Mouse (Mus musculus): ENCODE data around the gene Fbrsl1.

The Fbrsl1 gene

DNA sequence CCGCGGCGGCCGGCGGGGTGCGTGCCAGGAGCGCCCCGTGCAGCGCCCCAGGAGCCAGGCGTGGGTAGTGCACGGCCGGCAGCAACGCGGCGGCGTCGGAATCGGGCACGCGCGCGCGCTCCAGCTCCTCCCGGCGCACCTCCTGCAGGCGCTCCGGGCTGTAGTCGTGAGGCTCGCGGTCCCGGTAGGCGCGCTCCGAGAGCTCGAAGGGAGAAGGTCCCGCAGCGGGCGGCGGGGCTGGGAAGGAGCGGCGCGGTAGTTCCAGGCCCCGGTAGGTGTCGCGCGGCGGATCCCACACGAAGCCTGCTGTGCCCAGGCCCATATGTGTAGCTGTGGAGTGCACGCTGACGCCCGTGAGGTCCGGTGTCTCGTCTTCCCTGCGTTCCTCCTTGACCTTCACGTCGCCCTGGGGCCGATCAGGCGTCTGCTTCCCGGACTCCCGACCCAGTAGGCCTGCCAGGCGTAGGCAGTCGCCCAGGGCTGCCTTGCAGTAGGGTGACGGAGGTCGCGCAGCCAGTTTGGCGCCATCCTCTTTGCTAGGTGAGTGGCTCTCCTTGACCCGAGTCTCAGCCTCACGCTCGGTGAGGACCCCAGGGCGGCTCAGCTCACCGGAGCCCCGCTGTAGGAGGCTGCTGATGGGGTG is 85.0 kb downstream of the Fbrsl1 start:
- in situ Hi-C loops (cut with MseI, MboI), result no loop called here

DNA sequence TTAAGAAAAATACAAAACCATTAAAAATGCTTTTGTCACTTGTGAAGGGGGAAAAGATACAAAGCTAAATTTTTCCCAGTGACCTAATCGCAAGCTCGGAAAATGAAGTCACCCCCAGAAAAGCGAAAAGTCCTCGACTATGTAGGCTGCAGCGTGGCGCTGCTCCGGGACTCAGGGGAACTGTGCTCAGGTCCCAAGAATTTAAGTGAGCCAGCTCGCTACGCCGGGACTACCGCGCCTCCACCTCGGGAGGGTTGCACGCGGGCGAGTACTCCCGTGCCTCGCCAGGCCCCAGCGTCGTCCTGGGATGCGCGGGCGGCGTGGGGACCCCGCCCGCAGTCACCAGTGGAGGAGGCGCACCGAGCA is 85.5 kb downstream of the Fbrsl1 start:
- in situ Hi-C loops (cut with MseI, MboI), result no loop called here

DNA sequence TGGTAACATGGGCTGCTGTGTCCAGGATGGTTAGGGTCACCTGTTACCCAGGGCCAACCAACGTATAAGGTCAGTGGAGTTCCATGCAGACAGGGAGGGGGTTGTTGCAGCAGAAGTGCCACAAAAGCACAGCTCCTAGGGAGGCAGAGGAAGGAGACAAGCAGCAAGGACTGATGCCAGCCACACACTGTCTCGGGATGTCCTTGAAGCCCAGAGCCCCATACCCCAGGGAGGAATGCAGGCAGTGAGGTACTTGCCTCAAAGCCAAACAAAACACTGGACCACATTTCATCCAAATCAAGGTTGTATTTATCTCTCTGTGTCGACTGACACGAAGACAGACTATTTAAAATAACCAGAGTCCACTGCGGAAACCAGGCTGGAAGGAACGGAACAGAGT is 86.8 kb downstream of the Fbrsl1 start:
- in situ Hi-C loops (cut with MseI, MboI), result no loop called here

- in situ Hi-C loops (cut with MseI, MboI), result loop anchor here (10.0 kb wide), 1 partner anchor 277 kb away; no protein-coding TSS in a partner anchor
Measured at GRCm38 (mm10) chr5:110357531-110358179, 90.6 kb downstream of the Fbrsl1 start.

DNA sequence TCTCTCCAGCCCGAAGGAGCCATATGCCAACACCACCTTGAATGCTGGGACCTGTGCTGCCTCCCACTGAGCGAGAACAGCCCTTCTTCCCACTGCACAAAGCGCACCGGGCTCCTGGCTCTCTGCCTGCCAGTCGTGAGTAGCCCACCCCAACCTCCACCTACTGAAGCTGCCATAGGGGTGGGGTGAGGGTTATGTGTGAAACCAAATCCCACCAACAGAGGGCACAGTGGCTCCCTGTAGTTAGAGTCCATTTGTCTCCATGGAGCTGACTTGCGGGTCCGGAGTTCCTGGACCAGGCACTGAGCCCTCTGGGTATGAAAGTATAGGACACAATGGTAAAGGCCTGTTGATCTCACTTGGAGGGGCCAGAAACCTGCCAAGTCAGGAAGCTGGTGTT is 93.6 kb downstream of the Fbrsl1 start:
- in situ Hi-C loops (cut with MseI, MboI), result loop anchor here (10.0 kb wide), 1 partner anchor 280 kb away; no protein-coding TSS in a partner anchor

DNA sequence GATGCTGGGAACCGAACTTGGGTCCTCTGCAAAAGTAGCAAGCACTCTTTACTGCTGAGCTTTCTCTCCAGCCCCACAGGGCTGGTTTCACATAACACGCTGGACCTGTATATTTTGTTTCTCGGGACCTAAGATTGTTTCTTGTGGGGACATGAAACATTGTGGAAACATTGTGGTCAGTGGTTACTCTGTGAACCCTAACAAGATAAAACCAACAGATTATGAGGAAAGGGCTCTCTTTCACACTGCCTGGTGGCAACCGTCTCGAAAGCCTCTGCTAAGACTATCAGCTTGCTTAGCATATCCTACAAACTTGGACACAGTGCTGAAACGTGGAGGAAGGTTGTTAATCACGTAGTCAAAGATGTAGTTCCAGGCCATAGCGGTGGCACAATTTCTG is 101.3 kb downstream of the Fbrsl1 start:
- in situ Hi-C loops (cut with MseI, MboI), result no loop called here

DNA sequence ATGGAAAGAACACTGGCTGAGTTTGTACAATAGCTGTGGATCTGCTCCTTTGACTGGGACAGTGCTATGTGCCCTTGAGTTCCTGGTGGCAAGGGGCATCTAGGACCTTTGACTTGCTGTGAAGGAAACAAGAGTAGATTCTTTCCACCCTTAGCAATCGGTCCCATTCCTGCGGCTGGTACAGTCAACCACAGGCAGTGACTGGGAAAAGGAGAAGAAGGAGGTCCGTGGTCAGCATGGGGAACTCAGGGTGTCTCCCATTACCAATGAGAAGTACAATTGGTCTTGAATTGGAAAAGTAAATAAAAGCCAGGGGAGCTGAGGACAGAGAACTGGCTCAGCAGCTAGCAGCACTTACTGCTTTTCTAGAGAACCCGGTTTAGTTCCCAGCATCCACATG is 102.8 kb downstream of the Fbrsl1 start:
- in situ Hi-C loops (cut with MseI, MboI), result no loop called here

DNA sequence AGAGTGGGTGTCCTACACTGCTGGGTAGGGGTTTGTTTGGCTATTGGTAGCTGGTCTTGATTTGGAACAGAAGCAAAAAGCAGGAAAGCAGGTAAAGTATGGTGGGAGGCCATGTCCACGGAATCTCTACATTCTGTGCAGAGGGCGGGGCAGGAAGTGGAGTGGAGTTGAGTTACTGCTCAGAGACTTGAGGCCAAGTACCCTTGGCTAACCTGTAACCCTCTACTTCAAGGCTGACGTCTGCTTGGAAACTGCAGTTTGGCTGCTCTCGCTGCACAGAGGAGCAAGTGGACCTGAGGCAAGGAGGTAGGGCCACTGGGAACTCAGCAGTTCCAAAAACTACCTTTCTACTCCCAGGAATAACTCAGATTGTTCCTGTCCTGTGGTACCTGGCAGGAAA is 103.8 kb downstream of the Fbrsl1 start, which contains the start of gene Lrcol1:
Gene Lrcol1 (plus strand): TSS at position 207 of the 400 bp plus-strand sequence.
- in situ Hi-C loops (cut with MseI, MboI), result no loop called here

- in situ Hi-C loops (cut with MseI, MboI), result no loop called here
Measured at GRCm38 (mm10) chr5:110342648-110343284, 105.5 kb downstream of the Fbrsl1 start, which contains the start of gene P2rx2. Gene P2rx2, minus strand, starts transcription at chr5:110343212.

DNA sequence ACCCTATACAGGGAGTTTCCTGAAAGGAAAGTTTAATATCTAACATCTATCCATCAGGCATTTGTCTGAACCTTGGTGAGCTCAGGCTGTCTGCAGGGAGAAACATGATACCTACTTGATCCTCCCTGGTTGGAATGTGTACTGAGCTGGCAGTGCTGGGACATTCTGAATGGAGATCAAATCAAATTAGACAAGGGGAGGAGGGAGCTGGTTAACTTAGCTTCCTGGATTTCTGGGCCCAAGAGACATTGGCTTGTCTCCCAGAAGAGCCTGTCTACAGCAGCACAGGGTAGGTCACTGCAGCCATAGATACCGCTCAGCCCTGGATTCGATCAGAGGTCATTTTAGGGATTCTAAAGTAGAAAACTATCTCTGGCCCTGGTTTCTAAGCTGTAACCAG is 109.5 kb downstream of the Fbrsl1 start:
- in situ Hi-C loops (cut with MseI, MboI), result no loop called here

- in situ Hi-C loops (cut with MseI, MboI), result no loop called here
Measured at GRCm38 (mm10) chr5:110330508-110330907, 117.8 kb downstream of the Fbrsl1 start.

DNA sequence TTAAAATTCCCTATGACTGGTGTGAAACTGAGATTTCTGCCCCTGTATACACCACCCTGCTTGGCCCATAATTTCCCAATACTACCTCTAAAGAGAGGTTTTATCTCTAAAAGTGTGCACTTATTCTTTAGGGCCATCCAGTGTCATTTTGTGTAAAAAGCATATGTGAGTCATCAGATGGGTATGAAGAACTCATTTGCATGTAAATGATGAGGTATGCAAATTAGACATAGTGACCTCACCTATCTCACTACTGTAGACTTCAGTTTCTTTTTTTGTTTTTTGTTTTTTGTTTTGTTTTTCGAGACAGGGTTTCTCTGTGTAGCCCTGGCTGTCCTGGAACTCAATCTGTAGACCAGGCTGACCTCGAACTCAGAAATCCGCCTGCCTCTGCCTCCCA is 135.2 kb downstream of the Fbrsl1 start:
- in situ Hi-C loops (cut with MseI, MboI), result no loop called here
